In genomic region chr1:185834171-185834570, GRCm38 (mm10) we compare ENCODE assay signal across 17 mouse cellular contexts.
A peak's percentile ranks its signal among the peaks of the same experiment; 100 is the strongest.
DNase-seq lines count a peak whose midpoint lies in the region; ATAC-seq and TF ChIP-seq lines count a peak whose summit lies in the region.
"Had no signal": no experiment of that assay in that cellular context is flagged by ENCODE, and none has a peak within 500 bp of the region (broad histone marks: within the 10 kb centered on the region; RNA-seq: fewer than 3 reads in every experiment).

No protein-coding gene starts in this region.

- no peak overlapping the region for H3K4me3 ChIP-seq in forebrain, postnatal 0 days (ENCODE audit: low read depth, low read length)
- no peak overlapping the region for H3K4me3 ChIP-seq in neural tube, embryonic 15.5 days (replicated peaks)
- H3K4me3 ChIP-seq: heart, embryonic 10.5 days; liver, embryonic 12.5 days; stomach, embryonic 15.5 days had no signal

- TF ChIP-seq CTCF in forebrain, postnatal 0 days (IDR thresholded peaks at IDR 0.05; ENCODE audit: low read depth), result no peak

- no peak overlapping the region for H3K27ac ChIP-seq in forebrain, postnatal 0 days (ENCODE audit: low read depth, low read length)
- no peak overlapping the region for H3K27ac ChIP-seq in neural tube, embryonic 15.5 days (replicated peaks)
- H3K27ac ChIP-seq: heart, embryonic 10.5 days; liver, embryonic 12.5 days; stomach, embryonic 15.5 days had no signal

- peak; percentile 20 to 28 for DNase-seq in cerebellum, postnatal 14 days
- DNase-seq in cerebellum, postnatal 25 days, result no peak
- peak; percentile 45 for DNase-seq in left cerebral cortex, postnatal 4 days
- no peak for DNase-seq in left cerebral cortex, adult 18-20 months (ENCODE audit: low spot score in 2 of 2)
- DNase-seq in forebrain, postnatal 0 days, result peak; percentile 32
- no peak for DNase-seq in urinary bladder, postnatal 36 days (ENCODE audit: low spot score in 2 of 2)
- DNase-seq: adrenal gland, postnatal 10 days; heart, postnatal 4 days; layer of hippocampus, postnatal 36 days; lung, postnatal 36 days; thymus, postnatal 4 days had no signal

- H3K9me3 ChIP-seq in forebrain, postnatal 0 days (ENCODE audit: low read length), result no peaks in the 10 kb centered on the region
- no peaks in the 10 kb centered on the region for H3K9me3 ChIP-seq in neural tube, embryonic 15.5 days (replicated peaks)
- H3K9me3 ChIP-seq: heart, embryonic 10.5 days; liver, embryonic 12.5 days; stomach, embryonic 15.5 days had no signal

- no peaks in the 10 kb centered on the region for H3K4me1 ChIP-seq in forebrain, postnatal 0 days (ENCODE audit: insufficient read depth)
- peaks cover 20% of the 10 kb centered on the region for H3K4me1 ChIP-seq in neural tube, embryonic 15.5 days
- H3K4me1 ChIP-seq: heart, embryonic 10.5 days; liver, embryonic 12.5 days had no signal

- H3K9ac ChIP-seq in forebrain, postnatal 0 days, result no peak overlapping the region
- no peak overlapping the region for H3K9ac ChIP-seq in neural tube, embryonic 15.5 days (replicated peaks)
- H3K9ac ChIP-seq: liver, embryonic 12.5 days; stomach, embryonic 15.5 days had no signal

- no peaks in the 10 kb centered on the region for H3K36me3 ChIP-seq in forebrain, postnatal 0 days (ENCODE audit: insufficient read depth)
- no peaks in the 10 kb centered on the region for H3K36me3 ChIP-seq in neural tube, embryonic 15.5 days
- H3K36me3 ChIP-seq: heart, embryonic 10.5 days; liver, embryonic 12.5 days; stomach, embryonic 15.5 days had no signal

- no peak overlapping the region for H3K4me2 ChIP-seq in forebrain, postnatal 0 days (ENCODE audit: low read depth)
- H3K4me2 ChIP-seq in neural tube, embryonic 15.5 days, result no peak overlapping the region
- H3K4me2 ChIP-seq: liver, embryonic 12.5 days; stomach, embryonic 15.5 days had no signal

- intact Hi-C loops in left cerebral cortex, postnatal 4 days (cut with DNase I), result no loop called here

- 13% methylated on average over 6 of the region's 6 CpGs for WGBS in forebrain, postnatal 0 days
- WGBS in neural tube, embryonic 15.5 days, result 22% methylated on average over 6 of the region's 6 CpGs

- H3K27me3 ChIP-seq in forebrain, postnatal 0 days (ENCODE audit: insufficient read depth, low read length), result no peaks in the 10 kb centered on the region
- H3K27me3 ChIP-seq in neural tube, embryonic 15.5 days (replicated peaks), result no peaks in the 10 kb centered on the region
- H3K27me3 ChIP-seq: liver, embryonic 12.5 days; stomach, embryonic 15.5 days had no signal

- no peak for ATAC-seq in forebrain, postnatal 0 days
- 0 out of 2 replicates have a peak, but pooled peaks have one; percentile 17 for ATAC-seq in neural tube, embryonic 15.5 days (ENCODE audit: low FRiP score)
- no peak for ATAC-seq in erythroid progenitor cell, adult 5-6 weeks (replicated peaks; ENCODE audit: low FRiP score, poor library complexity, severe bottlenecking)
- ATAC-seq: intestine, embryonic 16.5 days; liver, embryonic 12.5 days had no signal

Comparison
In these comparisons a context has a peak if more than half of its experiments do, and no peak if none do; other contexts are left out.
1. DNase-seq: peak in cerebellum, postnatal 14 days (2 of 2), left cerebral cortex, postnatal 4 days (single experiment) and forebrain, postnatal 0 days (single experiment); none in cerebellum, postnatal 25 days (0 of 2), left cerebral cortex, adult 18-20 months (0 of 2) and urinary bladder, postnatal 36 days (0 of 2).